Mouse (Mus musculus): ENCODE measurements around the gene Gm20388.
A peak's percentile ranks its signal among the peaks of the same experiment; 100 is the strongest.

The Gm20388 gene

GRCm38 (mm10) chr8:121999211-121999610 is 2088.6 kb downstream of the Gm20388 start:
- DNase-seq, result no peak

GRCm38 (mm10) chr8:122001339-122002115 is 2090.9 kb downstream of the Gm20388 start:
- no peak for DNase-seq

- peak; percentile 64 to 77 for DNase-seq
Measured at GRCm38 (mm10) chr8:122003646-122004045, 2093.0 kb downstream of the Gm20388 start.

GRCm38 (mm10) chr8:122004131-122004530 is 2093.5 kb downstream of the Gm20388 start:
- no peak for DNase-seq

- peak; percentile 70 to 72 for DNase-seq
Measured at GRCm38 (mm10) chr8:122005422-122006204, 2095.0 kb downstream of the Gm20388 start.

GRCm38 (mm10) chr8:122006688-122007484 is 2096.2 kb downstream of the Gm20388 start:
- DNase-seq, result no peak

- no peak for DNase-seq
Measured at GRCm38 (mm10) chr8:122008395-122008794, 2097.8 kb downstream of the Gm20388 start.

GRCm38 (mm10) chr8:122010638-122011037 is 2100.0 kb downstream of the Gm20388 start:
- no peak for DNase-seq

- DNase-seq, result no peak
Measured at GRCm38 (mm10) chr8:122011066-122011588, 2100.5 kb downstream of the Gm20388 start.

GRCm38 (mm10) chr8:122014606-122015005 is 2104.0 kb downstream of the Gm20388 start:
- no peak for DNase-seq

- DNase-seq, result no peak
Measured at GRCm38 (mm10) chr8:122018046-122018831, 2107.6 kb downstream of the Gm20388 start.

GRCm38 (mm10) chr8:122019162-122019561 is 2108.5 kb downstream of the Gm20388 start:
- no peak for DNase-seq

- no peak for DNase-seq
Measured at GRCm38 (mm10) chr8:122020050-122020771, 2109.6 kb downstream of the Gm20388 start.

GRCm38 (mm10) chr8:122021725-122022124 is 2111.1 kb downstream of the Gm20388 start:
- no peak for DNase-seq

- DNase-seq, result no peak
Measured at GRCm38 (mm10) chr8:122022274-122022673, 2111.6 kb downstream of the Gm20388 start.

- peak; percentile 66 to 68 for DNase-seq
Measured at GRCm38 (mm10) chr8:122022705-122023104, 2112.1 kb downstream of the Gm20388 start.

GRCm38 (mm10) chr8:122025546-122025945 is 2114.9 kb downstream of the Gm20388 start:
- no peak for DNase-seq

- no peak for DNase-seq
Measured at GRCm38 (mm10) chr8:122028116-122028515, 2117.5 kb downstream of the Gm20388 start.

- DNase-seq, result peak; percentile 70 to 74
Measured at GRCm38 (mm10) chr8:122030965-122031364, 2120.3 kb downstream of the Gm20388 start.

- no peak for DNase-seq
Measured at GRCm38 (mm10) chr8:122032741-122033140, 2122.1 kb downstream of the Gm20388 start.

- DNase-seq, result no peak
Measured at GRCm38 (mm10) chr8:122035543-122035942, 2124.9 kb downstream of the Gm20388 start.
